Mouse (Mus musculus): ENCODE measurements around the gene Anapc7. TPM values are rescaled to one million over a fixed set of nuclear protein-coding genes. Genes with fewer than 3 reads are reported as not detected.

Anapc7 gene
- polyA plus RNA-seq (2012; rRNA removed), result 20.6 and 21.6 TPM in 2 replicates

- no peak for DNase-seq (ENCODE audit: low read depth, low spot score)
- WGBS, result 8% methylated on average over 17 of the region's 17 CpGs
These were observed at the start of gene Anapc7 for GRCm38 (mm10) chr5:122421271-122422068. Gene Anapc7 (plus strand): TSS chr5:122421693.

- peak; percentile 99 for DNase-seq (ENCODE audit: low read depth, low spot score)
- WGBS, result under 1% methylated on average over 53 of the region's 53 CpGs
These were observed 49.2 kb upstream of the Anapc7 start, which contains the start of gene Fam216a for GRCm38 (mm10) chr5:122372192-122372769. Gene Fam216a (minus strand): TSS chr5:122372364.

- DNase-seq (ENCODE audit: low read depth, low spot score), result no peak
- WGBS, result 4% methylated on average over 5 of the region's 5 CpGs
These were observed 48.6 kb upstream of the Anapc7 start for GRCm38 (mm10) chr5:122372878-122373277.

- WGBS, result 76% methylated on average over 4 of the region's 4 CpGs
These were observed 44.2 kb upstream of the Anapc7 start for GRCm38 (mm10) chr5:122377101-122377833.

GRCm38 (mm10) chr5:122378171-122378570 is 43.3 kb upstream of the Anapc7 start:
- DNase-seq (ENCODE audit: low read depth, low spot score), result no peak
- WGBS, result 93% methylated on average over 12 of the region's 12 CpGs

More at GRCm38 (mm10) chr5:122377101-122377833, 44.2 kb upstream of the Anapc7 start:
- DNase-seq (ENCODE audit: low read depth, low spot score), result no peak

- DNase-seq (ENCODE audit: low read depth, low spot score), result no peak
- 44% methylated on average over 11 of the region's 11 CpGs for WGBS
These were observed 41.9 kb upstream of the Anapc7 start for GRCm38 (mm10) chr5:122379374-122380155.

- 91% methylated on average over 5 of the region's 5 CpGs for WGBS
- no peak for DNase-seq (ENCODE audit: low read depth, low spot score)
These were observed 31.5 kb upstream of the Anapc7 start for GRCm38 (mm10) chr5:122390006-122390405.

GRCm38 (mm10) chr5:122390671-122391070 is 30.8 kb upstream of the Anapc7 start:
- DNase-seq (ENCODE audit: low read depth, low spot score), result no peak

GRCm38 (mm10) chr5:122391178-122391785 is 30.2 kb upstream of the Anapc7 start:
- WGBS, result 47% methylated on average over 15 of the region's 16 CpGs
- no peak for DNase-seq (ENCODE audit: low read depth, low spot score)

GRCm38 (mm10) chr5:122391786-122392180 is 29.7 kb upstream of the Anapc7 start, which contains the start of gene Arpc3:
Gene Arpc3 (plus strand): TSS chr5:122391878.
- DNase-seq (ENCODE audit: low read depth, low spot score), result peak; percentile 67
- WGBS, result under 1% methylated on average over 39 of the region's 39 CpGs

- 5% methylated on average over 19 of the region's 19 CpGs for whole genome bisulfite sequencing
- DNase-seq (ENCODE audit: low read depth, low spot score), result no peak
These were observed 29.1 kb upstream of the Anapc7 start for GRCm38 (mm10) chr5:122392227-122393004.

- WGBS, result 50% methylated on average over 2 of the region's 2 CpGs
- DNase-seq (ENCODE audit: low read depth, low spot score), result peak; percentile 44
These were observed 27.6 kb upstream of the Anapc7 start for GRCm38 (mm10) chr5:122393887-122394286.

GRCm38 (mm10) chr5:122396791-122397190 is 24.7 kb upstream of the Anapc7 start:
- WGBS, result 68% methylated on average over 10 of the region's 10 CpGs
- no peak for DNase-seq (ENCODE audit: low read depth, low spot score)

- no peak for DNase-seq (ENCODE audit: low read depth, low spot score)
- 88% methylated on average over 8 of the region's 8 CpGs for WGBS
These were observed 24.0 kb upstream of the Anapc7 start for GRCm38 (mm10) chr5:122397495-122397894.

- no peak for DNase-seq (ENCODE audit: low read depth, low spot score)
These were observed 21.6 kb upstream of the Anapc7 start for GRCm38 (mm10) chr5:122399871-122400270.

GRCm38 (mm10) chr5:122400628-122401302 is 20.7 kb upstream of the Anapc7 start:
- WGBS, result 60% methylated on average over 18 of the region's 18 CpGs
- no peak for DNase-seq (ENCODE audit: low read depth, low spot score)

More at GRCm38 (mm10) chr5:122399871-122400270, 21.6 kb upstream of the Anapc7 start:
- WGBS, result 84% methylated on average over 8 of the region's 8 CpGs

- DNase-seq (ENCODE audit: low read depth, low spot score), result no peak
- WGBS, result 21% methylated on average over 8 of the region's 8 CpGs
These were observed 20.2 kb upstream of the Anapc7 start for GRCm38 (mm10) chr5:122401303-122401640.

- WGBS, result 79% methylated on average over 13 of the region's 13 CpGs
- DNase-seq (ENCODE audit: low read depth, low spot score), result no peak
These were observed 19.3 kb upstream of the Anapc7 start for GRCm38 (mm10) chr5:122402160-122402559.
